Mouse (Mus musculus) left cerebral cortex, adult 8-10 months (tissue): ENCODE measurements around the gene Pik3cb. TPM values are rescaled to one million over a fixed set of nuclear protein-coding genes. Genes with fewer than 3 reads are reported as not detected.
A peak's percentile ranks its signal among the peaks of the same experiment; 100 is the strongest.

ENCODE experiments used
- DNase-seq, 2 experiments: peaks; one replicate each; pipeline ENCODE4 v3.0.0; 2022; ENCODE audit warnings: low spot score in 2 of 2
- total RNA-seq, 4 experiments: library from RNA; stranded (reverse); gene quantifications; 2 replicates each; pipeline ENCODE4 v1.2.4; 2022

The Pik3cb gene
- total RNA-seq, 4 experiments from 2014 or later = 21.1 to 25.4 (median 24.5) TPM

- no peak for DNase-seq
These were observed 50.5 kb downstream of the Pik3cb start for GRCm38 (mm10) chr9:99089904-99090303.

- no peak for DNase-seq
These were observed 58.7 kb downstream of the Pik3cb start for GRCm38 (mm10) chr9:99081718-99082117.

GRCm38 (mm10) chr9:99081308-99081707 is 59.1 kb downstream of the Pik3cb start:
- DNase-seq = no peak

- no peak for DNase-seq
These were observed 59.8 kb downstream of the Pik3cb start for GRCm38 (mm10) chr9:99080657-99081056.

- DNase-seq = no peak
These were observed 66.0 kb downstream of the Pik3cb start for GRCm38 (mm10) chr9:99074462-99074861.

GRCm38 (mm10) chr9:99072538-99072937 is 67.9 kb downstream of the Pik3cb start:
- DNase-seq = no peak

- no peak for DNase-seq
These were observed 75.1 kb downstream of the Pik3cb start for GRCm38 (mm10) chr9:99065311-99065710.

- no peak for DNase-seq
These were observed 76.2 kb downstream of the Pik3cb start for GRCm38 (mm10) chr9:99064216-99064615.

GRCm38 (mm10) chr9:99062544-99062943 is 77.9 kb downstream of the Pik3cb start:
- peak; percentile 38 to 72 for DNase-seq

GRCm38 (mm10) chr9:99057751-99058150 is 82.7 kb downstream of the Pik3cb start:
- DNase-seq = no peak

GRCm38 (mm10) chr9:99049760-99050159 is 90.7 kb downstream of the Pik3cb start:
- no peak for DNase-seq

GRCm38 (mm10) chr9:99048724-99049250 is 91.6 kb downstream of the Pik3cb start:
- no peak for DNase-seq

GRCm38 (mm10) chr9:99044761-99045160 is 95.7 kb downstream of the Pik3cb start:
- DNase-seq = no peak

- no peak for DNase-seq
These were observed 97.8 kb downstream of the Pik3cb start for GRCm38 (mm10) chr9:99042641-99043040.

GRCm38 (mm10) chr9:99041994-99042393 is 98.4 kb downstream of the Pik3cb start:
- no peak for DNase-seq

- no peak for DNase-seq
These were observed 104.8 kb downstream of the Pik3cb start, which contains the start of gene Gm1123 for GRCm38 (mm10) chr9:99035575-99035974. Gm1123 (minus strand) TSS chr9:99035715.

GRCm38 (mm10) chr9:99034111-99034510 is 106.3 kb downstream of the Pik3cb start:
- DNase-seq = no peak

- DNase-seq = no peak
These were observed 108.4 kb downstream of the Pik3cb start for GRCm38 (mm10) chr9:99032031-99032430.

GRCm38 (mm10) chr9:99021751-99022150 is 118.7 kb downstream of the Pik3cb start:
- DNase-seq = no peak

- DNase-seq = no peak
These were observed 119.3 kb downstream of the Pik3cb start for GRCm38 (mm10) chr9:99021166-99021565.

GRCm38 (mm10) chr9:99017679-99018078 is 122.7 kb downstream of the Pik3cb start:
- DNase-seq = no peak

GRCm38 (mm10) chr9:99016759-99017158 is 123.7 kb downstream of the Pik3cb start:
- peak in 1 of 2 experiments; percentile 13 for DNase-seq

- DNase-seq = no peak
These were observed 124.1 kb downstream of the Pik3cb start for GRCm38 (mm10) chr9:99016301-99016700.

GRCm38 (mm10) chr9:99009898-99010199 is 130.6 kb downstream of the Pik3cb start:
- DNase-seq = no peak
